Comparison of ENCODE assay signal across 17 mouse cellular contexts in genomic region chr11:46031470-46031869, GRCm38 (mm10). TPM values are rescaled to one million over a fixed set of nuclear protein-coding genes. Genes with fewer than 3 reads are reported as not detected.
A peak's percentile ranks its signal among the peaks of the same experiment; 100 is the strongest.
DNase-seq lines count a peak whose midpoint lies in the region; ATAC-seq and TF ChIP-seq lines count a peak whose summit lies in the region.
"Had no signal": no experiment of that assay in that cellular context is flagged by ENCODE, and none has a peak within 500 bp of the region (broad histone marks: within the 10 kb centered on the region; RNA-seq: fewer than 3 reads in every experiment).

No protein-coding gene starts in this region.

- peak; percentile 4; the same call in 1 of the 2 replicates for TF ChIP-seq CTCF in hindbrain, postnatal 0 days (IDR thresholded peaks at IDR 0.05; ENCODE audit: low read depth)
- peak; percentile 24; the same call in 1 of the 2 replicates for TF ChIP-seq CTCF in midbrain, postnatal 0 days (IDR thresholded peaks at IDR 0.05)
- TF ChIP-seq CTCF in forebrain, postnatal 0 days (IDR thresholded peaks at IDR 0.05; ENCODE audit: low read depth), result no peak

- H3K27me3 ChIP-seq in hindbrain, postnatal 0 days (ENCODE audit: insufficient read depth, low read length), result no peaks in the 10 kb centered on the region
- no peaks in the 10 kb centered on the region for H3K27me3 ChIP-seq in hindbrain, embryonic 13.5 days
- no peaks in the 10 kb centered on the region for H3K27me3 ChIP-seq in midbrain, postnatal 0 days (ENCODE audit: insufficient read depth, low read length)
- no peaks in the 10 kb centered on the region for H3K27me3 ChIP-seq in midbrain, embryonic 16.5 days (ENCODE audit: control insufficient read depth, insufficient read depth, low read depth, low read length)
- H3K27me3 ChIP-seq in splenic B cell, adult 2 months (ENCODE audit: control insufficient read depth, insufficient read depth, low read length, poor library complexity, severe bottlenecking), result no peaks in the 10 kb centered on the region
- H3K27me3 ChIP-seq in midbrain, embryonic 13.5 days, result no peaks in the 10 kb centered on the region
- no peaks in the 10 kb centered on the region for H3K27me3 ChIP-seq in forebrain, postnatal 0 days (ENCODE audit: insufficient read depth, low read length)
- H3K27me3 ChIP-seq: embryonic facial prominence, embryonic 13.5 days; forebrain, embryonic 12.5 days; stomach, embryonic 15.5 days had no signal

- no peak for DNase-seq in hindbrain, postnatal 0 days (ENCODE audit: low spot score)
- DNase-seq in midbrain, postnatal 0 days (ENCODE audit: low spot score), result no peak
- DNase-seq in MEL-GATA-1-ER (ENCODE audit: extremely low read depth, low read depth), result peak; percentile 18
- peak; percentile 71 for DNase-seq in splenic B cell, adult 2 months (ENCODE audit: low read depth, low spot score)
- DNase-seq in forebrain, postnatal 0 days, result no peak
- DNase-seq: cerebellum, postnatal 14 days; gastrocnemius, postnatal 36 days; kidney, adult 11 months; left cerebral cortex, postnatal 4 days; lung, adult 18-20 months had no signal

- H3K4me1 ChIP-seq in hindbrain, postnatal 0 days (ENCODE audit: insufficient read depth, low read length), result no peaks in the 10 kb centered on the region
- H3K4me1 ChIP-seq in hindbrain, embryonic 13.5 days (replicated peaks), result peaks cover 7% of the 10 kb centered on the region; the same call in 1 of the 2 replicates
- peaks cover 2% of the 10 kb centered on the region; the same call in 1 of the 2 replicates for H3K4me1 ChIP-seq in midbrain, postnatal 0 days (ENCODE audit: insufficient read depth, low read length)
- peaks cover 4% of the 10 kb centered on the region for H3K4me1 ChIP-seq in midbrain, embryonic 16.5 days (ENCODE audit: control insufficient read depth, insufficient read depth, low read length)
- no peaks in the 10 kb centered on the region for H3K4me1 ChIP-seq in midbrain, embryonic 13.5 days (replicated peaks)
- no peaks in the 10 kb centered on the region for H3K4me1 ChIP-seq in forebrain, postnatal 0 days (ENCODE audit: insufficient read depth)
- H3K4me1 ChIP-seq: forebrain, embryonic 12.5 days; stomach, embryonic 15.5 days had no signal

- no peaks in the 10 kb centered on the region for H3K36me3 ChIP-seq in hindbrain, postnatal 0 days (ENCODE audit: insufficient read depth, low read length)
- H3K36me3 ChIP-seq in hindbrain, embryonic 13.5 days, result no peaks in the 10 kb centered on the region
- H3K36me3 ChIP-seq in midbrain, postnatal 0 days (ENCODE audit: insufficient read depth, low read length), result no peaks in the 10 kb centered on the region
- no peaks in the 10 kb centered on the region for H3K36me3 ChIP-seq in midbrain, embryonic 16.5 days (ENCODE audit: control insufficient read depth, insufficient read depth, low read length)
- no peaks in the 10 kb centered on the region for H3K36me3 ChIP-seq in splenic B cell, adult 2 months (ENCODE audit: control insufficient read depth, insufficient read depth, low read length, poor library complexity, severe bottlenecking)
- no peaks in the 10 kb centered on the region for H3K36me3 ChIP-seq in midbrain, embryonic 13.5 days
- no peaks in the 10 kb centered on the region for H3K36me3 ChIP-seq in forebrain, postnatal 0 days (ENCODE audit: insufficient read depth)
- H3K36me3 ChIP-seq: embryonic facial prominence, embryonic 13.5 days; forebrain, embryonic 12.5 days; stomach, embryonic 15.5 days had no signal

- H3K9me3 ChIP-seq in hindbrain, postnatal 0 days (ENCODE audit: low read length), result no peaks in the 10 kb centered on the region
- no peaks in the 10 kb centered on the region for H3K9me3 ChIP-seq in hindbrain, embryonic 13.5 days
- no peaks in the 10 kb centered on the region for H3K9me3 ChIP-seq in midbrain, postnatal 0 days (ENCODE audit: low read length)
- H3K9me3 ChIP-seq in midbrain, embryonic 16.5 days (replicated peaks; ENCODE audit: control insufficient read depth, low read length, poor library complexity, severe bottlenecking), result no peaks in the 10 kb centered on the region
- no peaks in the 10 kb centered on the region for H3K9me3 ChIP-seq in midbrain, embryonic 13.5 days
- H3K9me3 ChIP-seq in forebrain, postnatal 0 days (ENCODE audit: low read length), result no peaks in the 10 kb centered on the region
- H3K9me3 ChIP-seq: embryonic facial prominence, embryonic 13.5 days; forebrain, embryonic 12.5 days; stomach, embryonic 15.5 days had no signal

- H3K4me3 ChIP-seq in hindbrain, postnatal 0 days (ENCODE audit: low read length), result no peak overlapping the region
- no peak overlapping the region for H3K4me3 ChIP-seq in hindbrain, embryonic 13.5 days
- no peak overlapping the region for H3K4me3 ChIP-seq in midbrain, postnatal 0 days (ENCODE audit: low read depth, low read length)
- H3K4me3 ChIP-seq in midbrain, embryonic 16.5 days (ENCODE audit: low read depth, low read length), result no peak overlapping the region
- no peak overlapping the region for H3K4me3 ChIP-seq in midbrain, embryonic 13.5 days (replicated peaks)
- no peak overlapping the region for H3K4me3 ChIP-seq in forebrain, postnatal 0 days (ENCODE audit: low read depth, low read length)
- H3K4me3 ChIP-seq: embryonic facial prominence, embryonic 13.5 days; forebrain, embryonic 12.5 days; stomach, embryonic 15.5 days had no signal

- H3K9ac ChIP-seq in hindbrain, postnatal 0 days (replicated peaks; ENCODE audit: low read length), result no peak overlapping the region
- no peak overlapping the region for H3K9ac ChIP-seq in hindbrain, embryonic 13.5 days
- no peak overlapping the region for H3K9ac ChIP-seq in midbrain, postnatal 0 days (replicated peaks; ENCODE audit: low read length, poor library complexity, severe bottlenecking)
- H3K9ac ChIP-seq in midbrain, embryonic 16.5 days (ENCODE audit: low read depth, low read length), result no peak overlapping the region
- no peak overlapping the region for H3K9ac ChIP-seq in midbrain, embryonic 13.5 days (replicated peaks)
- H3K9ac ChIP-seq in forebrain, postnatal 0 days, result no peak overlapping the region
- H3K9ac ChIP-seq: embryonic facial prominence, embryonic 13.5 days; forebrain, embryonic 12.5 days; stomach, embryonic 15.5 days had no signal

- no peak overlapping the region for H3K27ac ChIP-seq in hindbrain, postnatal 0 days
- no peak overlapping the region for H3K27ac ChIP-seq in hindbrain, embryonic 13.5 days
- H3K27ac ChIP-seq in midbrain, postnatal 0 days (ENCODE audit: low read depth, low read length), result no peak overlapping the region
- no peak overlapping the region for H3K27ac ChIP-seq in midbrain, embryonic 16.5 days (ENCODE audit: low read length)
- no peak overlapping the region for H3K27ac ChIP-seq in midbrain, embryonic 13.5 days
- H3K27ac ChIP-seq in forebrain, postnatal 0 days (ENCODE audit: low read depth, low read length), result no peak overlapping the region
- H3K27ac ChIP-seq: embryonic facial prominence, embryonic 13.5 days; forebrain, embryonic 12.5 days; stomach, embryonic 15.5 days had no signal

- 47% methylated on average over 3 of the region's 3 CpGs for WGBS in hindbrain, postnatal 0 days
- WGBS in hindbrain, embryonic 13.5 days, result 59% methylated on average over 3 of the region's 3 CpGs
- 73% methylated on average over 3 of the region's 3 CpGs for WGBS in midbrain, postnatal 0 days
- WGBS in midbrain, embryonic 16.5 days, result 65% methylated on average over 3 of the region's 3 CpGs
- 62% methylated on average over 3 of the region's 3 CpGs for WGBS in midbrain, embryonic 13.5 days
- WGBS in forebrain, postnatal 0 days, result 62% methylated on average over 3 of the region's 3 CpGs

- H3K4me2 ChIP-seq in hindbrain, postnatal 0 days (ENCODE audit: low read depth, low read length), result no peak overlapping the region
- no peak overlapping the region for H3K4me2 ChIP-seq in hindbrain, embryonic 13.5 days
- H3K4me2 ChIP-seq in midbrain, postnatal 0 days (ENCODE audit: low read depth, low read length, poor library complexity, severe bottlenecking), result no peak overlapping the region
- H3K4me2 ChIP-seq in midbrain, embryonic 16.5 days (ENCODE audit: low read length), result no peak overlapping the region
- no peak overlapping the region for H3K4me2 ChIP-seq in midbrain, embryonic 13.5 days (replicated peaks)
- no peak overlapping the region for H3K4me2 ChIP-seq in forebrain, postnatal 0 days (ENCODE audit: low read depth)
- H3K4me2 ChIP-seq: embryonic facial prominence, embryonic 13.5 days; forebrain, embryonic 12.5 days; stomach, embryonic 15.5 days had no signal

- no peak for ATAC-seq in hindbrain, postnatal 0 days
- ATAC-seq in hindbrain, embryonic 13.5 days (ENCODE audit: low FRiP score), result no peak
- ATAC-seq in midbrain, postnatal 0 days (ENCODE audit: low FRiP score), result no peak
- no peak; the same call in 1 of the 2 replicates for ATAC-seq in midbrain, embryonic 16.5 days
- no peak for ATAC-seq in midbrain, embryonic 13.5 days
- no peak for ATAC-seq in forebrain, postnatal 0 days

RNA-seq across cellular contexts. Expression of gene Gm12166, which starts 20.7 kb away (rescaled TPM):
- total RNA-seq in hindbrain, postnatal 0 days (2014; rRNA removed), result 6.5 and 10.6 TPM in 2 replicates
- polyA plus RNA-seq in hindbrain, postnatal 0 days (2015; fragmentation: Nextera tagmentation; extraction: Ambion mirVana), result 8.2 and 8.3 TPM in 2 replicates
- polyA plus RNA-seq in hindbrain, embryonic 13.5 days (2015; fragmentation: Nextera tagmentation; extraction: Ambion mirVana), result 5.0 and 7.9 TPM in 2 replicates
- 8.7 and 12.1 TPM in 2 replicates for total RNA-seq in midbrain, postnatal 0 days (2014; rRNA removed)
- polyA plus RNA-seq in midbrain, postnatal 0 days (2015; fragmentation: Nextera tagmentation; extraction: Ambion mirVana), result 8.3 and 8.9 TPM in 2 replicates
- 4.7 and 7.1 TPM in 2 replicates for polyA plus RNA-seq in midbrain, embryonic 16.5 days (2015; fragmentation: Nextera tagmentation; extraction: Ambion mirVana)
- polyA plus RNA-seq in midbrain, embryonic 13.5 days (2015; fragmentation: Nextera tagmentation; extraction: Ambion mirVana), result 6.1 and 7.1 TPM in 2 replicates
- 9.2 and 15.1 TPM in 2 replicates for total RNA-seq in forebrain, postnatal 0 days (2014; rRNA removed)
- polyA plus RNA-seq in forebrain, postnatal 0 days (2015; fragmentation: Nextera tagmentation; extraction: Ambion mirVana), result 6.6 and 7.4 TPM in 2 replicates

RNA-seq across cellular contexts. Expression of gene Adam19, which starts 24.3 kb away (rescaled TPM):
- total RNA-seq in hindbrain, postnatal 0 days (2014; rRNA removed), result 18.5 and 19.1 TPM in 2 replicates
- 5.6 and 5.8 TPM in 2 replicates for polyA plus RNA-seq in hindbrain, postnatal 0 days (2015; fragmentation: Nextera tagmentation; extraction: Ambion mirVana)
- 13.2 and 14.9 TPM in 2 replicates for polyA plus RNA-seq in hindbrain, embryonic 13.5 days (2015; fragmentation: Nextera tagmentation; extraction: Ambion mirVana)
- 16.8 and 16.9 TPM in 2 replicates for total RNA-seq in midbrain, postnatal 0 days (2014; rRNA removed)
- polyA plus RNA-seq in midbrain, postnatal 0 days (2015; fragmentation: Nextera tagmentation; extraction: Ambion mirVana), result 3.9 and 6.1 TPM in 2 replicates
- 9.0 and 10.1 TPM in 2 replicates for polyA plus RNA-seq in midbrain, embryonic 16.5 days (2015; fragmentation: Nextera tagmentation; extraction: Ambion mirVana)
- polyA plus RNA-seq in midbrain, embryonic 13.5 days (2015; fragmentation: Nextera tagmentation; extraction: Ambion mirVana), result 8.8 and 10.5 TPM in 2 replicates
- 16.2 and 19.8 TPM in 2 replicates for total RNA-seq in forebrain, postnatal 0 days (2014; rRNA removed)
- polyA plus RNA-seq in forebrain, postnatal 0 days (2015; fragmentation: Nextera tagmentation; extraction: Ambion mirVana), result 3.5 and 5.0 TPM in 2 replicates

RNA-seq across cellular contexts. Expression of gene Sox30, which starts 51.4 kb away (rescaled TPM):
- total RNA-seq in hindbrain, postnatal 0 days (2014; rRNA removed), result 0.93 TPM in 1 of 2 replicates, not detected in the other
- 0.08 and 0.09 TPM in 2 replicates for polyA plus RNA-seq in hindbrain, postnatal 0 days (2015; fragmentation: Nextera tagmentation; extraction: Ambion mirVana)
- 0.10 and 0.17 TPM in 2 replicates for polyA plus RNA-seq in hindbrain, embryonic 13.5 days (2015; fragmentation: Nextera tagmentation; extraction: Ambion mirVana)
- 0.16 and 0.47 TPM in 2 replicates for total RNA-seq in midbrain, postnatal 0 days (2014; rRNA removed)
- polyA plus RNA-seq in midbrain, postnatal 0 days (2015; fragmentation: Nextera tagmentation; extraction: Ambion mirVana), result 0.06 and 0.07 TPM in 2 replicates
- 0.06 and 0.08 TPM in 2 replicates for polyA plus RNA-seq in midbrain, embryonic 16.5 days (2015; fragmentation: Nextera tagmentation; extraction: Ambion mirVana)
- polyA plus RNA-seq in midbrain, embryonic 13.5 days (2015; fragmentation: Nextera tagmentation; extraction: Ambion mirVana), result 0.05 TPM in 1 of 2 replicates, not detected in the other
- 0.23 and 0.57 TPM in 2 replicates for total RNA-seq in forebrain, postnatal 0 days (2014; rRNA removed)
- polyA plus RNA-seq in forebrain, postnatal 0 days (2015; fragmentation: Nextera tagmentation; extraction: Ambion mirVana), result 0.10 and 0.13 TPM in 2 replicates
- total RNA-seq: gastrocnemius, postnatal 36 days; monocyte, adult 5-6 weeks had no signal

Comparison
In these comparisons a context has a peak if more than half of its experiments do, and no peak if none do; other contexts are left out.
1. DNase-seq: peak in MEL-GATA-1-ER (single experiment) and splenic B cell, adult 2 months (single experiment); none in hindbrain, postnatal 0 days (single experiment), midbrain, postnatal 0 days (single experiment) and forebrain, postnatal 0 days (single experiment).